Mouse (Mus musculus) retina, embryonic 14.5 days (tissue): ENCODE measurements at regions not wholly inside any gene's neighbourhood (a gene's known extent, or its start where the extent isn't known, plus 50 kb on each side); places are given as distances from the start of the nearest gene placed in this dataset.

Experiments
- DNase-seq: peaks from one replicate; pipeline ENCODE4 v3.0.0-alpha.2; 2015; ENCODE audit warnings: low spot score

GRCm38 (mm10) chr19:32881443-32881842 is 124.1 kb downstream of the Pten start:
- DNase-seq: no peak

GRCm38 (mm10) chr19:32884279-32884678 is 127.0 kb downstream of the Pten start:
- DNase-seq: no peak

- peak; percentile 27 for DNase-seq
Measured at GRCm38 (mm10) chr19:32885481-32886131, 128.3 kb downstream of the Pten start.

- DNase-seq: no peak
Measured at GRCm38 (mm10) chr19:32887190-32887589, 129.9 kb downstream of the Pten start.

- no peak for DNase-seq
Measured at GRCm38 (mm10) chr19:32888616-32889305, 131.5 kb downstream of the Pten start.

- no peak for DNase-seq
Measured at GRCm38 (mm10) chr19:32890801-32891200, 133.5 kb downstream of the Pten start.

GRCm38 (mm10) chr19:32892469-32892868 is 135.2 kb downstream of the Pten start:
- DNase-seq: no peak

GRCm38 (mm10) chr19:32903454-32904108 is 146.3 kb downstream of the Pten start:
- DNase-seq: no peak

- no peak for DNase-seq
Measured at GRCm38 (mm10) chr19:32904517-32904916, 147.2 kb downstream of the Pten start.

- DNase-seq: no peak
Measured at GRCm38 (mm10) chr19:32905901-32906431, 148.7 kb downstream of the Pten start.

GRCm38 (mm10) chr19:32906820-32907219 is 149.5 kb downstream of the Pten start:
- no peak for DNase-seq

- no peak for DNase-seq
Measured at GRCm38 (mm10) chr19:32910050-32910462, 152.8 kb downstream of the Pten start.

GRCm38 (mm10) chr19:32912323-32912722 is 155.0 kb downstream of the Pten start:
- DNase-seq: no peak

- DNase-seq: no peak
Measured at GRCm38 (mm10) chr19:32916507-32917280, 159.4 kb downstream of the Pten start.

- no peak for DNase-seq
Measured at GRCm38 (mm10) chr19:32921021-32921420, 163.7 kb downstream of the Pten start.

- DNase-seq: no peak
Measured at GRCm38 (mm10) chr19:32923911-32924310, 166.6 kb downstream of the Pten start.

GRCm38 (mm10) chr19:32925628-32926505 is 168.6 kb downstream of the Pten start:
- DNase-seq: no peak

- no peak for DNase-seq
Measured at GRCm38 (mm10) chr19:32926571-32926970, 169.3 kb downstream of the Pten start.

- DNase-seq: no peak
Measured at GRCm38 (mm10) chr19:32933676-32934075, 176.4 kb downstream of the Pten start.

- DNase-seq: no peak
Measured at GRCm38 (mm10) chr19:32935638-32936037, 178.3 kb downstream of the Pten start.

- no peak for DNase-seq
Measured at GRCm38 (mm10) chr19:32937591-32937990, 180.3 kb downstream of the Pten start.
